Mouse (Mus musculus) ES-Bruce4 (cell line): ENCODE results near the gene Brd2.

Experiments
- CTCF ChIP-seq: IDR thresholded peaks from one replicate; pipeline ENCODE4 v1.8.1; 2011; ENCODE audit warnings: low read depth, low read length
- EP300 ChIP-seq: IDR thresholded peaks from 2 replicates; pipeline ENCODE4 v1.6.1; 2011; ENCODE audit warnings: low read depth, low read length; ENCODE audit not compliant: insufficient read depth
- POLR2A ChIP-seq: IDR thresholded peaks from one replicate; pipeline ENCODE4 v1.8.1; 2011; ENCODE audit warnings: low read length; ENCODE audit not compliant: insufficient read depth

- TF ChIP-seq EP300: no peak
- peak; percentile 69 for TF ChIP-seq CTCF
- TF ChIP-seq POLR2A: no peak
Observed at GRCm38 (mm10) chr17:34101604-34102032, 20.8 kb downstream of the Brd2 start.
